In the genomic region with DNA sequence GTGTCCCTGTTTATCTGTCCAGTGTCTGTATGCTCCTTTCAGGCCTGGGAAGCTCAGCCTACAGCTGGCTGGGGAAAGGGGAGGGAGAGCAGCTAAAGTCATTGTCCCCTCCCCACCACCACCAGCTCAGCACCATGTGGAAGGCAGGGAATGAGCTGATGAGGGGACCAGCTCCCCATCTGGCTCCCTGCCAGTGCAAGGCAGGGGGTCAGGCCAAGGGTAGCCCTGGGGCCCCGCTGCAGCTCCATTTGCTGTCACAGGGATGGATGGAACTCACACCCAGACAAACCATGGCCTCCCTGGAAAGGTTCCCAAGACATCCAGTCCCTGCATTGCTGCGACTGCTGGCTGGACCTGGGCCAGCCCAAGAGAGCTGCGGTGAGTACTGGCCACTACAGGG, we compare ENCODE assay signal across 13 mouse cellular contexts. TPM values are rescaled to one million over a fixed set of nuclear protein-coding genes. Genes with fewer than 3 reads are reported as not detected.
DNase-seq lines count a peak whose midpoint lies in the region; ATAC-seq and TF ChIP-seq lines count a peak whose summit lies in the region.
"Had no signal": no experiment of that assay in that cellular context is flagged by ENCODE, and none has a peak within 500 bp of the region (broad histone marks: within the 10 kb centered on the region; RNA-seq: fewer than 3 reads in every experiment).

No protein-coding gene starts in this region.

- no peak overlapping the region for H3K4me3 ChIP-seq in heart, embryonic 13.5 days
- H3K4me3 ChIP-seq in heart, adult 2 months, result no peak overlapping the region
- no peak overlapping the region for H3K4me3 ChIP-seq in hindbrain, postnatal 0 days (ENCODE audit: low read length)

- H3K9me3 ChIP-seq in heart, embryonic 13.5 days, result no peaks in the 10 kb centered on the region
- no peaks in the 10 kb centered on the region for H3K9me3 ChIP-seq in hindbrain, postnatal 0 days (ENCODE audit: low read length)

- peaks cover 43% of the 10 kb centered on the region for H3K27me3 ChIP-seq in heart, embryonic 13.5 days (replicated peaks)
- no peaks in the 10 kb centered on the region; the same call in 1 of the 2 replicates for H3K27me3 ChIP-seq in heart, adult 2 months (ENCODE audit: control insufficient read depth, insufficient read depth, low read length)
- H3K27me3 ChIP-seq in hindbrain, postnatal 0 days (ENCODE audit: insufficient read depth, low read length), result no peaks in the 10 kb centered on the region

- no peaks in the 10 kb centered on the region for H3K36me3 ChIP-seq in heart, embryonic 13.5 days
- H3K36me3 ChIP-seq in heart, adult 2 months (ENCODE audit: control insufficient read depth, insufficient read depth, low read length), result no peaks in the 10 kb centered on the region
- no peaks in the 10 kb centered on the region for H3K36me3 ChIP-seq in hindbrain, postnatal 0 days (ENCODE audit: insufficient read depth, low read length)

- TF ChIP-seq POLR2A in heart, adult 2 months (IDR thresholded peaks at IDR 0.05; ENCODE audit: insufficient read depth, low read depth, low read length), result no peak

- ATAC-seq in heart, embryonic 13.5 days (ENCODE audit: extremely low read depth, insufficient number of reproducible peaks, low FRiP score, low TSS enrichment), result no peak
- peak; percentile 13; the same call in 1 of the 2 replicates for ATAC-seq in hindbrain, postnatal 0 days

- H3K79me2 ChIP-seq in heart, adult 2 months (replicated peaks; ENCODE audit: control insufficient read depth, insufficient read depth, low read length), result no peaks in the 10 kb centered on the region

- TF ChIP-seq CTCF in heart, adult 2 months (IDR thresholded peaks at IDR 0.05), result no peak
- TF ChIP-seq CTCF in hindbrain, postnatal 0 days (IDR thresholded peaks at IDR 0.05; ENCODE audit: low read depth), result no peak

- intact Hi-C loops in heart, adult 2 months (cut with DNase I), result no loop called here

- no peak overlapping the region; the same call in 1 of the 2 replicates for H3K27ac ChIP-seq in heart, embryonic 13.5 days (replicated peaks)
- H3K27ac ChIP-seq in heart, adult 2 months, result no peak overlapping the region
- H3K27ac ChIP-seq in hindbrain, postnatal 0 days, result no peak overlapping the region
- H3K27ac ChIP-seq: macrophage had no signal

- 29% methylated on average over 3 of the region's 3 CpGs for WGBS in heart, embryonic 13.5 days
- WGBS in heart, adult 2 months, result 35% methylated on average over 3 of the region's 3 CpGs
- 36% methylated on average over 3 of the region's 3 CpGs for WGBS in hindbrain, postnatal 0 days

- DNase-seq in heart, adult 2 months, result no peak
- DNase-seq in retina, postnatal 1 day, result peak; percentile 58
- no peak for DNase-seq in retina, embryonic 14.5 days (ENCODE audit: low spot score)
- no peak for DNase-seq in hindbrain, postnatal 0 days (ENCODE audit: low spot score)
- DNase-seq in frontal cortex, postnatal 36 days (ENCODE audit: low spot score in 2 of 2), result no peak
- DNase-seq in spleen, adult 12 weeks (ENCODE audit: low spot score), result no peak
- DNase-seq: heart, adult 11 months; kidney, postnatal 25 days; liver; right cerebral cortex, adult 18-20 months; thymus, postnatal 36 days had no signal

- 0 out of 2 replicates have a peak overlapping the region, but pooled peaks have one; percentile 28 for H3K9ac ChIP-seq in heart, embryonic 13.5 days
- no peak overlapping the region for H3K9ac ChIP-seq in heart, adult 2 months (ENCODE audit: low read depth, low read length)
- H3K9ac ChIP-seq in hindbrain, postnatal 0 days (replicated peaks; ENCODE audit: low read length), result no peak overlapping the region

- no peak for TF ChIP-seq EP300 in heart, adult 2 months (IDR thresholded peaks at IDR 0.05; ENCODE audit: insufficient read depth, low read depth, low read length)

- no peak overlapping the region for H3K4me2 ChIP-seq in heart, embryonic 13.5 days
- H3K4me2 ChIP-seq in hindbrain, postnatal 0 days (ENCODE audit: low read depth, low read length), result no peak overlapping the region

- H3K4me1 ChIP-seq in heart, embryonic 13.5 days, result peaks cover 32% of the 10 kb centered on the region
- H3K4me1 ChIP-seq in heart, adult 2 months (ENCODE audit: control insufficient read depth, insufficient read depth, low read length), result no peaks in the 10 kb centered on the region
- peaks cover 7% of the 10 kb centered on the region; the same call in 1 of the 2 replicates for H3K4me1 ChIP-seq in hindbrain, postnatal 0 days (ENCODE audit: insufficient read depth, low read length)

RNA-seq across cellular contexts. Expression of gene Cyp26b1, which starts 23.7 kb away (rescaled TPM):
- polyA plus RNA-seq in heart, embryonic 13.5 days (2015; fragmentation: Nextera tagmentation; extraction: Ambion mirVana), result 1.4 and 1.9 TPM in 2 replicates
- total RNA-seq in heart, adult 2 months (2021), result 10 to 100 TPM; 17.1 to 41.4 TPM
- 1.8 and 30.9 TPM in 2 replicates for polyA plus RNA-seq in heart, adult 2 months (2012; rRNA removed)
- 78.9 and 90.5 TPM in 2 replicates for total RNA-seq in hindbrain, postnatal 0 days (2014; rRNA removed)
- 32.5 and 33.1 TPM in 2 replicates for polyA plus RNA-seq in hindbrain, postnatal 0 days (2015; fragmentation: Nextera tagmentation; extraction: Ambion mirVana)
